Mouse (Mus musculus) midbrain, embryonic 15.5 days (tissue): ENCODE data around the gene Ndufv1. TPM values are rescaled to one million over a fixed set of nuclear protein-coding genes. Genes with fewer than 3 reads are reported as not detected.
A peak's percentile ranks its signal among the peaks of the same experiment; 100 is the strongest.
"Not testable (repeated sequence)": the region's sequence is repeated elsewhere in the genome, so short reads cannot be mapped to it uniquely, and the experiment has no call there.

Source experiments
- ATAC-seq: fragments of 200-750 bp; cut with Nextera tagmentation; replicated peaks from 2 replicates; pipeline ENCODE4 v1.8.0; 2017; ENCODE audit warnings: moderate TSS enrichment
- H3K27ac ChIP-seq: fragments of 300-500 bp; sonication (generic); 2 replicates; pipeline ENCODE4 v1.5.1; 2015; ENCODE audit warnings: mild to moderate bottlenecking, inconsistent platforms
- H3K27me3 ChIP-seq: fragments of 300-500 bp; sonication (generic); replicated peaks from 2 replicates; pipeline ENCODE4 v1.6.1; 2015; ENCODE audit warnings: inconsistent platforms
- H3K36me3 ChIP-seq: fragments of 300-500 bp; sonication (generic); replicated peaks from 2 replicates; pipeline ENCODE4 v1.6.1; 2015; ENCODE audit warnings: inconsistent platforms
- H3K4me1 ChIP-seq: fragments of 300-500 bp; sonication (generic); 2 replicates; pipeline ENCODE4 v1.6.1; 2015; ENCODE audit warnings: inconsistent platforms
- H3K4me2 ChIP-seq: fragments of 300-500 bp; sonication (generic); 2 replicates; pipeline ENCODE4 v1.6.1; 2015; ENCODE audit warnings: inconsistent platforms, mild to moderate bottlenecking, moderate library complexity
- H3K4me3 ChIP-seq: fragments of 300-500 bp; sonication (generic); 2 replicates; pipeline ENCODE4 v1.5.1; 2015; ENCODE audit warnings: mild to moderate bottlenecking, inconsistent platforms
- H3K9ac ChIP-seq: fragments of 300-500 bp; sonication (generic); 2 replicates; pipeline ENCODE4 v1.6.1; 2015; ENCODE audit warnings: mild to moderate bottlenecking, inconsistent platforms
- H3K9me3 ChIP-seq: fragments of 300-500 bp; sonication (generic); 2 replicates; pipeline ENCODE4 v1.6.1; 2016; ENCODE audit warnings: inconsistent platforms
- WGBS: fragments of 180-500 bp; shearing (Covaris S2); methylation state at CpG from one replicate; pipeline ENCODE4 v1.1.7; 2015; ENCODE audit warnings: mixed read lengths; 5-methylcytosine and 5-hydroxymethylcytosine counted together
- polyA plus RNA-seq: library from polyadenylated mRNA; unstranded; fragments of >200 nt; fragmentation: Nextera tagmentation; extraction: Ambion mirVana; gene quantifications from 2 replicates; pipeline ENCODE4 v1.2.1, GENCODE M21; 2015

The Ndufv1 gene
- polyA plus RNA-seq, result 229 and 239 TPM in 2 replicates

DNA sequence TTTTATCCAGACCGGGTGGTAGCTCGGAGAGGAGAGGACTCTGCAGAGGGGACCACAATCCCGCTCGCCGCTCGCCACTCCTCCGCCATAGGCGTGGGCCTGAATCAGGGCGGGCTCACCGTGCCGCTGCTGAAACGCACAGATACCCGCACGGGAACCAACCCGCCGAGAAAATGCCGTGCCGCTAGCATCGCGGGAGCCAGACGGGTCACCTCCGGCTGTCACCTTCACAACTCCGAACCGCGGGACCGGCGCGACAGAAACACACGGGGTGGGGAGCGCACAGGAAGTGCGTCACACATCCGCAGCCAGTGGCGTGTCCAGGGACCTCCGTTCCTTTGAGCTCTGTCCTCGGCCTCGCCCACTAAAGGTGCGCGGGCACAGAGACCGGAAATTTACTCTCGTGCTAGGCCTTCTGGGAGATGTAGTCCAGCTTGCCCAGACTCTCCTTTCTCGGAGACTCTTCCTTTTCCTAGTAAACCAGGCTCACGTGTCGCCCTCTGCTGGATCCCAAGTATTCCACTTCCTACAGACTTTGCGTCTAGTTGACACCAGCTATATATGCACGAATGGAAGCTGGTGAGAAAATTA lies at the start of gene Ndufv1:
TSS of gene Ndufv1 (minus strand) at position 375 of the 591 bp plus-strand sequence.
- peak within 1 kb of the TSS; percentile 91 for H3K9ac ChIP-seq
- no peaks in the 10 kb centered on the region for H3K27me3 ChIP-seq
- H3K36me3 ChIP-seq, result peaks cover 18% of the 10 kb centered on the region; the same call in 1 of the 2 replicates
- ATAC-seq, result peak; percentile 99
- H3K9me3 ChIP-seq, result no peaks in the 10 kb centered on the region
- H3K4me2 ChIP-seq, result peak within 1 kb of the TSS; percentile 60
- H3K4me1 ChIP-seq, result peaks cover 14% of the 10 kb centered on the region
- WGBS, result under 1% methylated on average over 45 of the region's 45 CpGs
- H3K27ac ChIP-seq, result peak within 1 kb of the TSS; percentile 83
- peak within 1 kb of the TSS; percentile 91 for H3K4me3 ChIP-seq

DNA sequence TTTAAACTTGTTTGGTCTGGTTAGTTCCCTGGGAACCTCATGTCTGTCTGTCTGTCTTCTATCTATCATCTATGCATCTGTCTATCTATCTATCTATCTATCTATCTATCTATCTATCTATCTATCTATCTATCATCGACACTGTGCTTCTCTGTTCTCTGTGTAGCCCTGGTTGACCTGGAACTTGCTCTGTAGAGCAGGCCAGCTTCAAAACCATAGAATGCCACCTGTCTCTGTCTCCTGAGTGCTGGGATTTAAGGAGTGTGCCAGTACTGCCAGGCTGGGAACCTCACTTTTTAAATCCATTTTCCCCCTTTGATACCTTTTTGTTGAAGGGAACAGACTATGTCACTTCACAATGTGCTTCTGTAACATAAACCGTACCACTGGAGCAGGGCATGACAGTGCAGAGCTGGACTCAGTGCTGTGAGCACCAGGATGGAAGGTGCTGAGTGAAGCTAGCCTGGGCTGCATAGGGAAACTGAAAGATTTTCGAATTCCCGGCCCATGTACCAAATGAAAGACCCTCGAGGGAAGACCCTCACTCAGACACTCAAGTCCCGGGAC lies 48.4 kb upstream of the Ndufv1 start:
- WGBS, result 95% methylated on average over 6 of the region's 6 CpGs
- no peak overlapping the region for H3K9ac ChIP-seq
- H3K9me3 ChIP-seq, result no peaks in the 10 kb centered on the region
- no peaks in the 10 kb centered on the region for H3K27me3 ChIP-seq
- H3K36me3 ChIP-seq, result no peaks in the 10 kb centered on the region
- no peaks in the 10 kb centered on the region for H3K4me1 ChIP-seq
- H3K4me3 ChIP-seq, result no peak overlapping the region
- H3K27ac ChIP-seq, result no peak overlapping the region
- no peak overlapping the region for H3K4me2 ChIP-seq
- ATAC-seq, result no peak

DNA sequence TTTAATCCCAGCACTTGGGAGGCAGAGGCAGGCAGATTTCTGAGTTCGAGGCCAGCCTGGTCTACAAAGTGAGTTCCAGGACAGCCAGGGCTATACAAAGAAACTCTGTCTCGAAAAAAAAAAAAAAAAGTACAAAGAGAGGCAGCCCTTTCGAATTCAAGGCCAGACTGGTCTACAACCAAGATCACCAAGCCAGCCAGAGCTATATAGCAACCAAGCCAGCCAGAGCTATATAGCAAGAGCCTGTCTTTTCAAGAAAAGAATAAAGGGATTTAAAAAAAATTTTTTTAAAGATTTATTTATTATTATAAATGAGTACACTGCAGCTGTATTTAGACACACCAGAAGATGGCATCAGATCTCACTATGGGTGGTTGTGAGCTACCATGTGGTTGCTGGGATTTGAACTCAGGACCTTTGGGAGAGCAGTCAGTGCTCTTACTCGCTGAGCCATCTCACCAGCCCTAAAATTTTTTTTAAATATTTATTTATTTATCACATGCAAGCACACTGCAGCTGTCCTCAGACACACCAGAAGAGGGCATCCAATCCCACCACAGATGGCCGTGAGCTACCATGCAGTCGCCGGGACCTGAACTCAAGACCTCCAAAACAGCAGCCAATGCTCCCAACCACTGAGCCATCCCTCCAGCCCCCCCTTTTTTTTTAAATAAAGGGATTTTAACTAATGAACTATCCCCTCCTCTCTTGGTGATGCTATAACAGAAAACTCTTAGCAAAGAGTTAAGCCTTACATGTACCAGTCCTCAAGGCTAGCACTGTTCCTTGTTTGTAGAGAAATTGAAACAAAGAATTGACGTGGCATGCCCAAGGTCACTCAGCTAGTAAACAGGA lies 47.7 kb upstream of the Ndufv1 start:
- not testable (repeated sequence) for H3K9ac ChIP-seq, H3K4me2 ChIP-seq, ATAC-seq, H3K27ac ChIP-seq, H3K4me1 ChIP-seq, H3K36me3 ChIP-seq, H3K4me3 ChIP-seq, H3K27me3 ChIP-seq, H3K9me3 ChIP-seq
- WGBS, result 89% methylated on average over 8 of the region's 8 CpGs

DNA sequence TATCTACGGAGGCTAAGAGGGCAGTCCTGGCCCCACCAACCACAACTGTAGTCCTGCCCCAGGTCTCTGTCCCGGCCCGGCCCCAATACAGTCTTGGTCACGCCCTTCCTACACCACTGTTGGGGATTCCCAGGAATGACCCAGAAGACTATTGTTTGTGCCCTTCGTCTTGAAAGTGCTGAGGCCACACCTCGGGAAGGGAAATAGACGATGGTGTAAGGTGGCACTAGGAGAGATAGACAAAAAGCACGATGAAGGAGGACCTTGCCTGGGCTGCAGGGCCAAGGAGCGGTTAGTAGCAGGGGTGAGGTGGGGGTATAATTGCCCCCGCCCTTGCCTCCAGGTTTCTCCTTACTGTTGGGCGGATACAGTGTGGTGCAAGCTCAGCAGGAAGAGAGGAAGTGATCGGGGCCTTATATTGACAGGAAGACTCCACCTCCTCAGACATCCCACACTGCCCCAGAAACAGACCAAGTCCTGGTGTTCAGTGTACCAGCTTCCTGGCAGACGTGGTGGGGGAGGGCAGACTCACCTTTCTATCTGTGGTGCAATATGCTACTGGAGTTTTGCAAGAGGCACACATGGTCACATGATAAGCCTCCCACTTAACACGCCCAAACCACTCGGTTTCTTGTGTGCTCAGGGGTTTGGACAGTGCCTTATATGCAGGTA lies 46.6 kb upstream of the Ndufv1 start, which contains the start of gene Gstp3:
TSS of gene Gstp3 (minus strand) at position 501 of the 672 bp plus-strand sequence.
- Histone ChIP-seq H3K9me3 (no peaks in the 10 kb centered on the region), H3K27ac (no peak within 1 kb of the TSS), H3K27me3 (no peaks in the 10 kb centered on the region), H3K4me2 (no peak within 1 kb of the TSS), H3K9ac (no peak within 1 kb of the TSS), H3K4me3 (no peak within 1 kb of the TSS), H3K36me3 (no peaks in the 10 kb centered on the region), H3K4me1 (no peaks in the 10 kb centered on the region)
- no peak for ATAC-seq
- 90% methylated on average over 15 of the region's 15 CpGs for WGBS

DNA sequence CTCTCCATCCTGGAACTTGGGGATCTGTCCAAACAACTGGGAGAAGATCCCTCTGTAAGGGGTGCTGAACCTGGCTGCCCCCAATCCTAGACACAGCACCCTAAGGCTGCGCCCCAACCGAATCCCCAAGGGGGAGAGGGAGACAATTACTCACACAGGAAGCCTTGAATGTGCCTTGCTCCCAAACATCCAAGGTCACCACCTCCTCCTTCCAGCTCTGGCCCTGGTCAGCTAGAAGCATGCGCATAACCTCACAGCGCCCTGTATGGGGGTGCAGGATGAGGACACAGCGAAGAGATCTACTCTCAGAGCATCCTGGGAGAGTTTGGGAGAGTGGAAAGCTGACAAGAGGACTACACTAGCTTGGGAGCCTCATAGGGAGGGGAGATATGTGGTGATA lies 46.0 kb upstream of the Ndufv1 start:
- ATAC-seq, result no peak
- WGBS, result 87% methylated on average over 5 of the region's 5 CpGs
- Histone ChIP-seq H3K27me3 (no peaks in the 10 kb centered on the region), H3K9ac (no peak overlapping the region), H3K4me3 (no peak overlapping the region), H3K27ac (no peak overlapping the region), H3K36me3 (no peaks in the 10 kb centered on the region), H3K4me2 (no peak overlapping the region), H3K4me1 (no peaks in the 10 kb centered on the region), H3K9me3 (no peaks in the 10 kb centered on the region)

DNA sequence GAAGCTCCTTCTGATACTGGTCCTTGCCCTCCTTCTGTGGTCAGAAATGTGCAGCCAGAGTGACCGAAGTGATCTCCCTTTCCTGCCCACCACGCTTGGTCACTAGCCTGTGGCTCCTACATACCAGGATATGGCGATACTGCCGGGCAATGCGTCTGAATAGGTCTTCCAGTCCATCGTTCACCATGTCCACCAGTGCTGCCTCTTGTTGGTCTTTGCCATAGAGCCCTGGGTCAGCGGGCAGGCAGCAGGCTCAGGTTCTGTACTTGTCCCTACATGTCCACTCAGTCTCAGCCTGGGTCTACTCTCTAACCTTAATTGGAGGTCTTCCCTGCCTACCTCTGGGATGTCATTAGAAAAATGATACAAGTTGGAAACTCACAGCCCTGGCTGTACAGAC lies 45.4 kb upstream of the Ndufv1 start:
- H3K9ac ChIP-seq, result no peak overlapping the region
- no peaks in the 10 kb centered on the region for H3K27me3 ChIP-seq
- no peak for ATAC-seq
- 96% methylated on average over 7 of the region's 7 CpGs for WGBS
- H3K4me3 ChIP-seq, result no peak overlapping the region
- no peaks in the 10 kb centered on the region for H3K36me3 ChIP-seq
- H3K4me1 ChIP-seq, result no peaks in the 10 kb centered on the region
- H3K27ac ChIP-seq, result no peak overlapping the region
- H3K4me2 ChIP-seq, result no peak overlapping the region
- no peaks in the 10 kb centered on the region for H3K9me3 ChIP-seq

DNA sequence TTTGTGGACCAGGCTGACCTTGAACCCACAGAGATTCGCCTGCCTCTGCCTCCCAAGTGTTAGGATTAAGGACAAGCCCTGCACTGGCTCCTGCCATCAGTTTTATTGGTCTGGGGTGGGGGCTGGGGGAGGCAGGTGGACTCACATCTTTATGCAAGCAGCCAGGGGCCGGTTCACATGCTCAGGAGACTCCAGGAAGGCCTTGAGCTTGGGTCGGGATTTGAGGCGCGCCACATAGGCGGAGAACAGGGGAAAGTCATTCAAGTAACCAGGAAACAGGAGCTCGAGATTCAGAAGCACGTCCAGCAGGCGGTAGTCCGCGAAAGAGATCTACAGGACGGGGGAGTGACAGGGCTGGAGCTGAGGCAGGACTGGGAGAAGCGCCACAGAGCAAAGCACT lies 44.8 kb upstream of the Ndufv1 start:
- whole genome bisulfite sequencing, result 83% methylated on average over 13 of the region's 13 CpGs
- no peaks in the 10 kb centered on the region for H3K9me3 ChIP-seq
- no peaks in the 10 kb centered on the region for H3K36me3 ChIP-seq
- no peak for ATAC-seq
- H3K4me2 ChIP-seq, result no peak overlapping the region
- no peaks in the 10 kb centered on the region for H3K4me1 ChIP-seq
- H3K9ac ChIP-seq, result no peak overlapping the region
- no peaks in the 10 kb centered on the region for H3K27me3 ChIP-seq
- no peak overlapping the region for H3K4me3 ChIP-seq
- H3K27ac ChIP-seq, result no peak overlapping the region

DNA sequence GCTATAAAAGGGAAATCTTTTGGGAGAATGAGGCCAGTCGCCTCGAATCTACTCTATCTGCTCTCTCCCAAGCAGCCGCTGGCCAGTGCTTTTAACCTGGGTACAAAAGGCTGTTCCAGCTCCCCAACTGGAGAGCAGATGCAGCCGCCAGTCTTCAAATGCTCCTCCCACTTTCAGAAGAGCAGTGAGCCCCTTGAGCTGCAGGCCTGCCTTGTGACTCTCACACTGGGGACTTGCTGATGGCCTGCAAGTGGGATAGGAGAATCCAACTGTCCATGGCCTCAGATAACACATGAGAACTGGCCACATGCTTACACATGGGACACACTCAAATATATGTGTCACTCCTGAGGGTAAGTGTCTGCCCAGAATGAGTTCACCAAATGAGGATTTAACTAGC lies 44.1 kb upstream of the Ndufv1 start:
- no peak for ATAC-seq
- Histone ChIP-seq H3K36me3 (no peaks in the 10 kb centered on the region), H3K27ac (no peak overlapping the region), H3K9me3 (no peaks in the 10 kb centered on the region), H3K27me3 (no peaks in the 10 kb centered on the region), H3K4me2 (no peak overlapping the region), H3K4me1 (no peaks in the 10 kb centered on the region), H3K9ac (no peak overlapping the region), H3K4me3 (no peak overlapping the region)
- 36% methylated on average over 4 of the region's 4 CpGs for WGBS

DNA sequence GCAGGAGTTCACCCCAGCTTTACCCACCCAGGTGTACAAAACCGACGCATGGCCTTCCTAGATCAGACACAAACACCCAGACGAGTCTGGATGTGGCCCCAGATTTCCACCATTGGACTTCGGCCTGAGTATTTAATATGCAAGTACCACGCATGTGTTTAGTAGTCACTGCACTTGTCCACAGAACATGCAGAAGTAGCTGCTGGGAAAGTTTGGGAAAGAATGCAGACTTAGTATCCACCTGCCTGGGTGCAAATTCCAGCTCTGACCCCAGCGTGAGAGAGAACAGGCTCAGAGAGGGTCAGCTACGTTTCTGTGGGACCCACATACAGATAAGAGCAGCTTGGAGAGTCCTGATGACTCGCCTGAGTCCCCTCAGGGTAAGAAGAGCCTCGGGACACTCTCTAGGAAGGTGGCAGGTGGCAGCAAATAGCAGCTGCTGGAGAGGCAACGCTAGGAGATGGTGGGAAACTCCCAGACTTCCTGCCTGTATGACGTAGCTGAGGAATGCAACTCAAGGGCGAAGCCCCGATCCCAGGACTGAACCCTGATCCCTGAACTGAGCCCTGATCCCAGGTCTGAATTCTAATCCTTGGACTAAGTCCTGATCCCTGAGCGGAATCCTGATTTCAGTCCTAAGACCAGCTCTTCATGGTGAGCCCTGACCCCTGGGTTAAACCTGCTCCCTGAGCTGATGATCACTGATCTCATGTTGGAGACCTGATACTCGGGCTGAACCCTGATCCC lies 43.5 kb upstream of the Ndufv1 start:
- no peaks in the 10 kb centered on the region for H3K36me3 ChIP-seq
- no peaks in the 10 kb centered on the region for H3K9me3 ChIP-seq
- H3K4me1 ChIP-seq, result no peaks in the 10 kb centered on the region
- no peak overlapping the region for H3K4me3 ChIP-seq
- H3K9ac ChIP-seq, result no peak overlapping the region
- WGBS, result 64% methylated on average over 15 of the region's 15 CpGs
- H3K4me2 ChIP-seq, result no peak overlapping the region
- ATAC-seq, result no peak
- no peaks in the 10 kb centered on the region for H3K27me3 ChIP-seq
- H3K27ac ChIP-seq, result no peak overlapping the region

DNA sequence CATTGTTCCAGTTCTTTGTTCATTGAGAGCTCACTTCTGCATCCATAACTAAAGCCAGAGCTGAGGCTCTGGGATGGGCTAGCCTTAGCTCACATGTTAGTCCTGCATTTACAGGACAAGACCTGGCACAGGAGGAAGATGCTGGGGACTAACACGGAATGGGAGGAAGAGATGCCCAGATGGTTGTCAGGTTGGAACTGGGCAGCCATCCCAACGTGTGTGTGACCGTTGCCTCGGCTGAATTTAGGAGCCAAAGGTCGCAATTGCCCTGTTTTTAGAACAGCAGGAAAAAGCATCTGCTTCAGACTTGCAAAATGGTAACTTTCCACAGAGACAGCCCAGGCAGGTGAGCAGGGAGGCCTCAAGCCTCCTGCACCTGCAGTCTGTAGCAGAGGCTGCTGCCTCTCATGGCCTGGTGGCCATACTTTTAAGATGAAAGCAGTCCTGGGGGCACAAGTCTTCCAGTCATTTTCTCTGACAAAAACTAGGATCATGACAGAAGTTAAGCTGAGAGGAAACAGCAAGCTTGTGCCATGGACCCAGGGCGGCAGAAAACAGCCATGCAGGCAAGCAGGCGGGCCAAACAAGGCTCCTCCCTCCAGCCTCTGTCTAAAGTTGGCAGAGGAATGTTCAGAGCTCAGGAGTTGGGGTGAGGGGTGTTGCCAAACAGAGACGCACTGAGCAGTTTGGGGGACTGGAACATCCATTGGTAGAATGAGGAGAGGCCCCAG lies 42.8 kb upstream of the Ndufv1 start:
- Histone ChIP-seq H3K27ac (no peak overlapping the region), H3K4me1 (no peaks in the 10 kb centered on the region), H3K27me3 (no peaks in the 10 kb centered on the region), H3K9me3 (no peaks in the 10 kb centered on the region), H3K4me2 (no peak overlapping the region), H3K36me3 (no peaks in the 10 kb centered on the region), H3K4me3 (no peak overlapping the region), H3K9ac (no peak overlapping the region)
- ATAC-seq, result no peak
- 70% methylated on average over 8 of the region's 8 CpGs for WGBS

DNA sequence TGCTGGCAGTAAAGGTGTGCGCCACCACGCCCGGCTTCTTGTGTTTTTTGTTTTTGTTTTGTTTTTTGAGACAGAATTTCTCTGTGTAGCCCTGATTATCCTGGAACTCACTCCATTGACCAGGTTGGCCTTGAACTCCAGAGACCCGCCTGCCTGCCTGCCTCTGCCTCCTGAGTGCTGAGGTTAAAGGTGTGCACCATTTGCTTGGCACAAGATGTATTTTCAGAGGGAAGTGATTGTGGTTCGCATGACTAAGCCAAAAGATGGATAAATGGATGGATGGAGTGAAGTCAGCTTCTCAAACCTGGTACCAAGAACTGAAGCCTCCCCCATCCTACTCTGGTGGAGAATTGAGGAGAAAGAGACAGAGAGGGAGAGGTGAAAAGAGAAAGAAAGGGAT lies 42.0 kb upstream of the Ndufv1 start:
- Histone ChIP-seq H3K9ac (no peak overlapping the region), H3K4me2 (no peak overlapping the region), H3K27ac (no peak overlapping the region), H3K4me1 (no peaks in the 10 kb centered on the region), H3K4me3 (no peak overlapping the region), H3K9me3 (no peaks in the 10 kb centered on the region), H3K27me3 (no peaks in the 10 kb centered on the region), H3K36me3 (no peaks in the 10 kb centered on the region)
- WGBS, result 89% methylated on average over 5 of the region's 5 CpGs
- no peak for ATAC-seq
